Mouse (Mus musculus) intestine, embryonic 14.5 days (tissue): Measurements from ENCODE around the gene Nudt13. TPM values are rescaled to one million over a fixed set of nuclear protein-coding genes. Genes with fewer than 3 reads are reported as not detected.

Experiments used
- ATAC-seq: fragments of 200-750 bp; cut with Nextera tagmentation; replicated peaks from 2 replicates; pipeline ENCODE4 v1.8.0; 2017; ENCODE audit warnings: low read depth, moderate number of reproducible peaks, moderate TSS enrichment, moderate library complexity; ENCODE audit not compliant: low FRiP score, low TSS enrichment
- DNase-seq: peaks from one replicate; pipeline ENCODE4 v3.0.0-alpha.2; 2018; ENCODE audit warnings: low spot score
- H3K27ac ChIP-seq: fragments of 300-500 bp; sonication (generic); 2 replicates; pipeline ENCODE4 v1.5.1; 2014; ENCODE audit warnings: low read depth, mild to moderate bottlenecking, control low read depth
- H3K27me3 ChIP-seq: fragments of 300-500 bp; sonication (generic); replicated peaks from 2 replicates; pipeline ENCODE4 v1.6.1; 2014; ENCODE audit warnings: low read length, control low read depth; ENCODE audit not compliant: control insufficient read depth, insufficient read depth
- H3K36me3 ChIP-seq: fragments of 300-500 bp; sonication (generic); 2 replicates; pipeline ENCODE4 v1.6.1; 2014; ENCODE audit warnings: low read length, control low read depth; ENCODE audit not compliant: control insufficient read depth, insufficient read depth
- H3K4me1 ChIP-seq: fragments of 300-500 bp; sonication (generic); replicated peaks from 2 replicates; pipeline ENCODE4 v1.6.1; 2014; ENCODE audit warnings: low read length, control low read depth, mixed read lengths; ENCODE audit not compliant: control insufficient read depth, insufficient read depth
- H3K4me2 ChIP-seq: fragments of 300-500 bp; sonication (generic); 2 replicates; pipeline ENCODE4 v1.6.1; 2014; ENCODE audit warnings: low read length
- H3K4me3 ChIP-seq: fragments of 300-500 bp; sonication (generic); 2 replicates; pipeline ENCODE4 v1.5.1; 2014; ENCODE audit warnings: low read depth, low read length, control low read depth, mixed read lengths
- H3K9ac ChIP-seq: fragments of 300-500 bp; sonication (generic); 2 replicates; pipeline ENCODE4 v1.6.1; 2014; ENCODE audit warnings: mild to moderate bottlenecking, low read length
- H3K9me3 ChIP-seq: fragments of 300-500 bp; sonication (generic); 2 replicates; pipeline ENCODE4 v1.6.1; 2016; ENCODE audit warnings: low read length, control low read depth; ENCODE audit not compliant: control insufficient read depth
- WGBS: fragments of 180-500 bp; shearing (Covaris S2); extraction: QIAGEN DNeasy Blood & Tissue Kit; methylation state at CpG from one replicate; pipeline ENCODE4 v1.1.7; 2014; 5-methylcytosine and 5-hydroxymethylcytosine counted together
- polyA plus RNA-seq: library from polyadenylated mRNA; unstranded; fragments of >200 nt; fragmentation: Nextera tagmentation; extraction: Ambion mirVana; gene quantifications from 2 replicates; pipeline ENCODE4 v1.2.1, GENCODE M21; 2014

The Nudt13 gene
- polyA plus RNA-seq, 1 experiment from 2014 or later = 13.3 TPM

DNA sequence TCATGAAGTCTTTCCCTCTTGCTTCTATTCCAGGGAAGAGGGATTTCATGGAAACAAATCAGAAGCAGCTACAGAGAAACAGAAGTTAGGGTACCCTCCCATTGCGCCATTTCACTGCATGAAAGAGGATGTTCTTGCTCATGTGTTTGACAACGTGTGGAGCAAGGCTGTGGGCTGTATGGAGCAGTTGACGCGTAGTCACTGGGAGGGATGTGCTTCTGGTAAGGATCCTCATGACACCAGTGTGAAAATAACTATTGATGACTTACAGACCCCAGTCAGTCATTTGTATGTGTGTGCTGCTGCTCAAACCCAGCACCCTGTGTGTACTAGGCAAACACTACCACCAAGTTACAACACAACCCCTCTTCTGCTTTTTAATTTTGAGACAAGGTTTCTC is 68.7 kb downstream of the Nudt13 start:
- DNase-seq = no peak
- no peak overlapping the region for H3K9ac ChIP-seq
- H3K9me3 ChIP-seq = no peaks in the 10 kb centered on the region
- no peaks in the 10 kb centered on the region for H3K4me1 ChIP-seq
- WGBS = 91% methylated on average over 4 of the region's 4 CpGs
- no peak overlapping the region for H3K27ac ChIP-seq
- no peaks in the 10 kb centered on the region for H3K27me3 ChIP-seq
- no peak overlapping the region for H3K4me3 ChIP-seq
- H3K4me2 ChIP-seq = no peak overlapping the region
- no peak for ATAC-seq
- H3K36me3 ChIP-seq = peaks cover 95% of the 10 kb centered on the region

Other genes starting within 250 kb of the Nudt13 start
- gene Saysd1, start 156.2 kb upstream of the Nudt13 start, polyA plus RNA-seq = 13.1 and 13.7 TPM in 2 replicates
- 5.6 and 7.3 TPM in 2 replicates for gene Kcnk5, start 112.9 kb upstream of the Nudt13 start, polyA plus RNA-seq
- 0.54 and 5.5 TPM in 2 replicates for gene Kcnk16, start 25.5 kb upstream of the Nudt13 start, polyA plus RNA-seq
- 58.1 and 62.7 TPM in 2 replicates for gene Ecd, start 53.4 kb downstream of the Nudt13 start, polyA plus RNA-seq
- gene Fam149b, start 53.5 kb downstream of the Nudt13 start, polyA plus RNA-seq = 33.5 and 34.5 TPM in 2 replicates
- 130 and 147 TPM in 2 replicates for gene Dnajc9, start 94.2 kb downstream of the Nudt13 start, polyA plus RNA-seq
- 96.7 and 103 TPM in 2 replicates for gene Mrps16, start 98.9 kb downstream of the Nudt13 start, polyA plus RNA-seq
- gene Cfap70, start 157.5 kb downstream of the Nudt13 start, polyA plus RNA-seq = 0.08 and 0.36 TPM in 2 replicates
- 41.4 and 46.2 TPM in 2 replicates for gene Anxa7, start 185.4 kb downstream of the Nudt13 start, polyA plus RNA-seq
- gene Mss51, start 202.2 kb downstream of the Nudt13 start, polyA plus RNA-seq = 0.95 and 1.0 TPM in 2 replicates